Mouse (Mus musculus) R1 (cell line): Measurements from ENCODE around the gene Cops7a.
A peak's percentile ranks its signal among the peaks of the same experiment; 100 is the strongest.

Experiments
- DNase-seq: peaks from one replicate; pipeline ENCODE4 v3.0.0-alpha.2; 2018; ENCODE audit warnings: low read depth, low spot score

Gene Cops7a

GRCm38 (mm10) chr6:124959960-124960359, 5.4 kb downstream of the Cops7a start:
- DNase-seq, result no peak

- no peak for DNase-seq
These were observed 7.2 kb downstream of the Cops7a start for GRCm38 (mm10) chr6:124958127-124958526.

- DNase-seq, result peak; percentile 53
These were observed 10.1 kb downstream of the Cops7a start for GRCm38 (mm10) chr6:124955212-124955611.

- peak; percentile 97 for DNase-seq
These were observed 11.2 kb downstream of the Cops7a start for GRCm38 (mm10) chr6:124953991-124954715.

GRCm38 (mm10) chr6:124943526-124943925, 21.8 kb downstream of the Cops7a start:
- DNase-seq, result no peak

- DNase-seq, result no peak
These were observed 23.7 kb downstream of the Cops7a start for GRCm38 (mm10) chr6:124941679-124942078.

GRCm38 (mm10) chr6:124938554-124938953, 26.8 kb downstream of the Cops7a start:
- DNase-seq, result peak; percentile 81

- no peak for DNase-seq
These were observed 27.8 kb downstream of the Cops7a start for GRCm38 (mm10) chr6:124937493-124937892.

- DNase-seq, result no peak
These were observed 28.7 kb downstream of the Cops7a start for GRCm38 (mm10) chr6:124936681-124937080.

- DNase-seq, result no peak
These were observed 30.7 kb downstream of the Cops7a start for GRCm38 (mm10) chr6:124934670-124935069.

- DNase-seq, result no peak
These were observed 32.2 kb downstream of the Cops7a start for GRCm38 (mm10) chr6:124933127-124933526.

- DNase-seq, result no peak
These were observed 33.0 kb downstream of the Cops7a start for GRCm38 (mm10) chr6:124932314-124932695.

GRCm38 (mm10) chr6:124931525-124932313, 33.6 kb downstream of the Cops7a start:
- peak; percentile 66 for DNase-seq

GRCm38 (mm10) chr6:124930754-124931524, 34.4 kb downstream of the Cops7a start, which contains the start of gene Mlf2:
Gene Mlf2 (plus strand): TSS chr6:124931386.
- DNase-seq, result peak; percentile 99

- DNase-seq, result no peak
These were observed 35.1 kb downstream of the Cops7a start for GRCm38 (mm10) chr6:124930231-124930630.

- DNase-seq, result no peak
These were observed 39.4 kb downstream of the Cops7a start for GRCm38 (mm10) chr6:124925941-124926340.

- DNase-seq, result no peak
These were observed 40.1 kb downstream of the Cops7a start for GRCm38 (mm10) chr6:124925173-124925793.

- no peak for DNase-seq
These were observed 43.8 kb downstream of the Cops7a start for GRCm38 (mm10) chr6:124921539-124921938.

- no peak for DNase-seq
These were observed 44.8 kb downstream of the Cops7a start for GRCm38 (mm10) chr6:124920318-124921085.

- peak; percentile 100 for DNase-seq
These were observed 45.5 kb downstream of the Cops7a start, which contains the start of gene Ptms for GRCm38 (mm10) chr6:124919695-124920317. Gene Ptms (minus strand): TSS chr6:124920103.
